Mouse (Mus musculus) monocyte, adult 2 months (primary cell): ENCODE results near the gene Uso1.

Experiments
- DNase-seq, 2 experiments: peaks; one replicate each; pipeline ENCODE4 v3.0.0; 2022; ENCODE audit warnings: low spot score in 2 of 2, low read depth in 1 of 2

Uso1 gene

DNA sequence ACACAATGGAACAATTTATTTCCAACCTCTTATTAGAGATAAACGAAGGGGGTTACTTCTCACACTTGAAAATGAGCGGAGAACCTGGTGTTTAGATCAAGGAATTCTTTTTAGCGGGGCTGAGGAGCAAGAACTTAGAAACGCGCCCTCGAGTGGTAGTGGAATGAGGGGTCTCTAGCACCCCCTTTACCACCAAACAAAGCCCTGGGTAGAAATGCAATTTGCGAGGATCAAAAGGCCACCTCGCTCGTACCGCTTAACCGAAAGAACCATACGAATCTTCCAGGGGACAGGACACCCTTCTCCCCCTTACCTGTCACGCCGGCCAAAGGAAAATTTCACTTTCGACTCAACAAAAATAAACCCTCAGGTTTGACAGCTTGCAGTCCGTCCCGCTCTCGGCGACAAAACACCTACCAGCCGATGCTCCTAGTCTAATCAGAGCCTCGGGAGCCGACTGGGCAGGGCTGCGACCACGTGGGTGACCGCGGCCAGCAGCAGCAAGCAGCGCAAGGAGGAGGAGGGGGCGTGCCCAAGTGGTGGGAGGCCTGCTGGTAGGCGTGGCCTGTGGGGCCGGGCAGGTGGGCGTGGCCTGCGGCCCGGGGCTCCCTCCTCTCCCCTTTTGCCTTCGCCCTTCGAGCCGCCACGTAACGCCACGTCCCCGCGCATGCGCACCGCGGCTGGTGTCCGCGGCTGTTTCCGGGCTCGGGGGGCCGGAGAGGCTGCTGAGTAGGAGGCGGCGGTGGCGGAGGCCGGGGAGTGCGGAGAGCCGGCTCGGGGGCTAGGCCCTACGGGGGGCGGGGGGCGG, at the start of gene Uso1:
Gene Uso1 (plus strand): TSS at position 700 of the 808 bp plus-strand sequence.
- DNase-seq: peak; percentile 98 to 99

DNA sequence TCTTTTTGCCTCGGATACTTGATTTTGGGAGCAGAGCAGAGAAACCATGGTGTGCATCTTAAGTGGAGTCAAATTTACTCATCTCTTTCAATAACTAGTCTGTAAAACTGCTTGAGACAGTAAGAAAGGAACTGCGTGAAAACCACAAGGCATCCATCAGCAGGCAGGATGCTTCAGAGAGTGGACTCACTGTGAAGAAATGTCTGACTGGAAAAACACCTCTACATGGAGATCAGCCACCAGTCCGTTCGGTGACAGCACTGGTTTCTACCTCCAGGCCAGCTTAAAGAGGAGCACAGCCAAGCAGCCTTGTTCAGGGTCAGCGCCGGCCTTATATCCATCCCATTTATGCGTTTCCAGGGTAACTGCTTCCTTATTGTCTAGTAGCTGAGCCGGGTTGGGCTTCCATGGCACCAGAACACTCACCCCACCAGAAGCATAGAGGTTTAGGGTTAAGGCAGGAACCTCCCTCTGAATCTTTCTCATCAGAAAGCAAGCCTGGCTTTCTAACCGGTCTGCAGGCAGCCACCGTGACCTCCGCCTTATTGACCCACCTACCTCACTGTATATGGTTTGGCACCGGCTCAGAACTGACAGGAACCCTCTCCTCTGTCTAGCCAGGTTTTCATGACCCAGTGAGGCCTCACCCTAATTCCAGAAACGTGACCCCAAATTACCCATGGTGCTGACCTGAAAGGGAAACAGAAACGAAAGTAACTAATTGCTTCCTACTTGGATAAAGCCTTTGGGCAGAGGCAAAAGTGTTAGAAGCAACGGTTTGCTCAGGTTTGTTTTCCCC, 44.3 kb upstream of the Uso1 start:
- DNase-seq: no peak

DNA sequence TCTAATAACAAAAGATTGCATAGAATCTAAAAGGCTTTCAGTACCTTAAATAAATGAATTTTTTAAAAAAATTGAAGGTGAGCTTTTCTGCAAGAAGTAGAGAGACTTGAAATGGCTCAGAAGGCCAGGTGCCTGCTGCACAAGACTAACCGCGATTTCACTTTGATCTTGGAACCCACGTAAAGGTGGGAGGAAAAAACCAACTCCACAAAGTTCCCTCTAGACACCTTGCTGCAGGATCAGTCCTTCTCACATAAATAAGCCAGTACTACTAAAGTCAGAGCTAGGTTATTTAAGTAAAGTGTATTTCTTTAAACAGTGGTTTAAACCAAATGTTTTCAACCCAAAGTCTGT, 43.7 kb upstream of the Uso1 start:
- no peak for DNase-seq

DNA sequence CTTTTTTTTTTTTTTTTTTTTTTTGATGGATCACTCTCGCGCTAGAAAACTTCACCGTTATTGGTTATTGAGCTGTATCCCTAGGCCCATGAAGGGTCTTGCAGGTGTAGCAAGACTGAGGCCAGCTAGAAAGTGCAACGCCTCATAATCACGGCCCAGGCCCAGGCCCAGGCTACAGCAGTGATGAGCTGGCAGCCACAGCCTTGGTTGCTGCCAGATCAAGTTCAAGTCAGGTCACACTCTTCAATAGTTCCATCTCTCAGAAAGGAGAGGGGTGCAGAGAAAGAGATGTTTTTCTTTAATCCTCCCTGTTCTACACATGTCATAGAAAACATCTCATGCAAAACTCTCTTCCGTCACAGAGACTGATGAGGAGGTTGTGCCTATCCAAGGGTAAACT, 41.0 kb upstream of the Uso1 start:
- no peak for DNase-seq

DNA sequence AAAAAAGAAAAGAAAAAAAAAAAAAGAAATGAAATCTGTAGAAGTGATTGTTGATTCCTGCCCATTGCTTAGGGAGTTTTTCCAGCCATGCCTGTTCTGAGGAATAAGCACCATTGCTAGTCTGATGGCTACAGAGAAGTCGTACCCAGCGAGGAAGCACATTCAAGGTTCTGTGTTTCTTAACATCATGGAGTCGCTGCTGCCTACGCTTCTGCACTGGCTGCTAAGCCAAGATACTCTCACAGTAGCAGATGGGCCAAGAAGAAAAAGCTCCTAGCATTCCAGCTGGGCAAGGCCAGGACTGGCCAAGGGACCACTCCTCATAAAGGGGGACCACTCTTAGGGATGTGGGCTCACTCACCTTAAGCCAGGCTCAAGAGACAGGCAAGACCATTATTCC, 40.0 kb upstream of the Uso1 start:
- no peak for DNase-seq

DNA sequence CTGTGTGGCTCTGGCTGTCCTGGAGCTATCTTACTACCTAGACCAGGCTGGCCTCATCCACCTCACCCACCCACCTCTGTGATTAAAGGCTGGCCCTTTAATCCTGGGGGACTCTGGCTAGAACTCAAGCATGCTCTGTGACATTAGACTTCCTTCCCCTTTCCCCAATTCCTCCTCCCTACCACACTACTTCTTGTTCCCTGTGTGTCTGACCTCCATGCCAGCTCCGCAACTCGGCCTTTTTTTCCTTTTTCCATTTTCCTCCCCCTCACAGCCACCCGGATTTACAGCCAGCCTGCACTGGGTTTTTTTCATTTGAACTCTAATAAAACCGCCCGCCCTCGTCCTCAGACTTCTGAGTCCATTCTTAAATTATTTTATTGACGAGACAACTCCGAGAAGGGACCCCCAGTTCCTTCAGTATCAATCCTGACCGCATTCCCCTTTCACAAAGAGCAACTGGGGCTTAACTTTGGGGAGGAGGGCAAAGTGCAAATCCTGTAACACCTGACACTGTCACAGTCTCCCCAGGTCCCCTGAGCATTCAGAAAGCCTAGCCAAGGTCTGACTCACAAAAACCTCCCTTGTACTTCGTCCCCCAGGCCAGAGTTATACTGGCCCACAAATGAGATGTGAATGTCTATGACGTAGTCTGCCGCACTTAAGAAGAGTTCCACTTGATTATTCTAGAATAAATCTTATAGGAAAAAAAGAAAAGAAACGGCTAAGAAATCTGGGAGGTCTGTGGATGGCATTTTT, 39.2 kb upstream of the Uso1 start:
- no peak for DNase-seq

DNA sequence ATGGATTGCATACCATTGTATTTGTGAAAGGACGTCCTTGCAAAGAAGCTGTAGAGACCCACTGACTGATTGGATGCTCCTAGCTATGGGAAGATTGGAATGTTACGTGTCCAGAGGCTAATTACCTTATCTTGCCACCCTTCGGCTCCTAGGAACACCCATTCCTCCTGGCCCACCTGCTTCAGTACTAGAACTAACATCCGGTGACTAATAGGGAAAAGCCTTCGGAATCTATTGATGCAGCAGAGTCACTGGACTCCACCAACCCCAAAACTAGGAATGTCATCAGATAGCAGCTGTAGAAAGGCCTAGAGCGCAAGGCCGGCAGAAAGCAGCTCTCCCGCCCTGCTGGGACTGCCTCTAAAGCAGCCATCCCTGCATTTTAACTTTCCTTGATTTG, 36.1 kb upstream of the Uso1 start:
- DNase-seq: no peak

DNA sequence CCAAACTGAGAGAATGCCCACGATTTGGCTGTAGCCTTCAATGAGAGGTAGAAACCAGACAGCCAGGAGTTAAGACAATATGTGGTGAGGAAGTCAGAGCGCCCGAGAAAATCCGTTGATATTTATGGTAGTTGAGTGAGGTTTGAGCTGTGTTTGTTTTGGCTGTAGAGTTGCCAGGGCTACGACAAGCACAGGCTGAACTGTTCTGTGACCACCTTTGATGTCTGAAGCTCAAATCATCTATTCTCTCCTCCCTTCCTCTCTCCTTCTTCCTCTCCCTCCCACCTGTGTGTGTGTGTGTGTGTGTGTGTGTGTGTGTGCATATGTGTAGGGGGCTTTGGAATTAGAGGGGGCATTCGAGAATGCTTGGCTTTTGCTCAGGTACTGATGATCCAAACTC, 34.7 kb upstream of the Uso1 start:
- DNase-seq: no peak

DNA sequence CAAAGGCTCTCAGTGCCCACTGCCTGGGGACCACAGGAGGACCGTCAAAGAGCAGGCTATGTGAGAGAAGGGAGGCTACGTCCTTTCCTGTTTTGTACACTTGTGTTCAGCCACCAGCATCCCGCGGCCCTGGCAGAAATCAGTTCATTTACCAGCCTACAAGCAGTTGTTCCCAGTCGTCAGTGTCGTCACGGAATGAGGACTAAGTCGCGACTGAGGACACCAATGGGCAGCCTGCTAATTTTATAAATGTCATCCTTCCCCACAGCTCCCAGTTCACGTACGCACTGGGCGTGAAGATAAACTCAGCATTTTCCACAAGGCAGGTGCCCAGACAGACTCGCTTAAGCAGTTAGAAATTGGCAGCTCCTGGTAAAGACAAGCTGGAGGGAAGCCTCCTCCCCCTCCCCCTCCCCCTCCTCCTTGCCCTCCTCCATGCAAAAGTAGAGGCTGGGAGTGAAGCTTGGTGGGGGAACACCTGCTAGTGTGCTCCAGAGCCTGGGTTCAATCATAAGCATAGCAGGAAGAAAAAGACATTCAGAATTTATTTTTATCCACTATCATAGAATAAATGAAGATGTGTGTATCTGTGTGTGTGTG, 33.8 kb upstream of the Uso1 start:
- DNase-seq: no peak

DNA sequence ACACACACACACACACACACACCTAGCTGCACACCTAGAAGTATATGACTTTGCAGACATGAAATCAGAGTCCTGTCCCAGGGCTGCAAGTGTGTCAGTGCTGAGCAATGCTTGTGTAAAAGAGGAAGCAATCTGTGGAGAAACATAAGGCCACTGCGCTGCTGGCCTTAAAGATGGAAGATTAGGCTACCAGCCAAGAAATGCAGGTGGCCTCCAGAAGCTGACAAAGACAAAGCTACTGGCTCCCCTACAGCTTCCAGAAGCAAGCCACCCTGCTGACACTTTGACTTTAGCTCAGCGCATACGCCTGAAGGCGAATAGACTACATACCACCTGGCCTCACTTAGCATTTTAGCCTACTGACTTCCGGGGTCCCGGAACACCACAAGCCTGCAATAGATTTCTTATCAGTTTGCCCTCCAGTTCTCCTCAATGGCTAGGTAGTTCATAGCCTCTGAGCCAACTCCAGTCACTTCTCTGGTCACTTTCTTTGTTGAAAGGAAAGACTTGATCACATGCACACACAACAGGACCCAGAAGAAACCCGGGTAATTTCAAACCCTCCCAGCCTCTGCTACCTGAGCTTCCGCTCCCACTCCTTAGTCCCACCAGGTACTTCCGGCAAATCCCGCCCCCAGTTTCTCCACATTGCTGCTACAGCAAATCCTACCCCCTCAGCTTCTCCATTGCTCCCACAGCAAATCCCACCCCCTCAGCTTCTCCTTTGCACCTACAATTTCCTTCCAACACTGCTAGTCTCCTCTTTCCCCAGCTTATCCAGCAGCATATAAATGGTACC, 31.2 kb upstream of the Uso1 start:
- no peak for DNase-seq

DNA sequence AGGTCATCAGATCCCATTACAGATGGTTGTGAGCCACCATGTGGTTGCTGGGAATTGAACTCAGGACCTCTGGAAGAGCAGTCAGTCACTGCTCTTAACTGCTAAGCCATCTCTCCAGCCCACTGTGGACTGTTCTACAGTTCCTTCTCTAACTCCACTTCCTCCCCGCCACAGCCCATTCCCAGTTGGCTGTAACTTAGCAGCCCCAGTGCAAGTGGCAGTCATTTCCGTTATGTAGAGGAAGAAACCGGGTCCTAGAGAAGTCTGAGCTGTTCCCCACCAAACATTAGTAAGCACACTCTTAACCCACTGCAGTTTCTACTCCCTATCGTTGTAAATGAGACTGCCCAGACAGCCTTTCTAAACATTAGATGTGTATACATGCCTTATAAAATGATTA, 30.5 kb upstream of the Uso1 start:
- no peak for DNase-seq

DNA sequence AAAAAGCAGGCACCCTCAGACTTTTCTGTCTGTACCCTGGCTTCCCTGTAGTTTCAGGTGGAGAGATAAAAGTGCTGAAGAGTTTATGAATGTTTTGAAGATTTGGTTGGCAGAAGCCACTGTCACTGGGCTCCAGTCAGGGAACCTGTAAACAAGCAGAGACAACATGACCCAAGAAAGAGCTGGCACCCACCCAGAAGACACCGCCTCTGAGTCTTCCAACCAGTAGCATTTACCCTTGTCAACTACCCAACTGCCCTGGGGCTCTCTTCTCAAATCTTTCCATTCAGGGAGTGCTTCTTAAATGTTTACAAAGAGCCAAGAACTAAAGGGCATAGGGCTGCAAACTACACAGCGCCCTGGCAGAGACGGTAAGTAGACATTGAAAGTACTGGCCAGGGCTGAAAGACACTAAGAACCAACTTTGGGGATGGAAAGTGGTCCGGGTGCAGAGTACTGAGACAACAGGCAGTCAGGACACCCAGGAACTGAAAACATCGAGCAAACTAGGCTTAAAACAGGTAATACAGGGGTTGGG, 26.9 kb upstream of the Uso1 start:
- DNase-seq: no peak

DNA sequence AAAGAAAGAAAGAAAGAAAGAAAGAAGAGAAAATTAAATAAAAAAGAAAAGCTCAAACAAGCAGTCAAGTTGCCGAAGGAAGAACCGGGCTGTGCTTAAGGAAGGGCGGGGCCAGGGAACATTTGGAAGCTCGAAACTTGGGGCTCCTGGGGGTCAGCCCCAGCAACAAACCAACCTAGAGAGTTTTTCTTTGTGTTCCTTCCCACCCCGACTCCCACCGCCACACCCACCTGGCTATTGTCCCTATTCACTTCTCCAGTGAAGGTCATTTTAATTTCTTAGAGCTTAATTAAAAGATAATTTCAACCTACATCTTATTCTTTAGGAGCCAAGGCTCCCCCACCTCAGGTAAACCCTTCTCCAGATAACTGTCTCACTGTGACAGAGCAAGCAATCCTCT, 25.6 kb upstream of the Uso1 start:
- no peak for DNase-seq

DNA sequence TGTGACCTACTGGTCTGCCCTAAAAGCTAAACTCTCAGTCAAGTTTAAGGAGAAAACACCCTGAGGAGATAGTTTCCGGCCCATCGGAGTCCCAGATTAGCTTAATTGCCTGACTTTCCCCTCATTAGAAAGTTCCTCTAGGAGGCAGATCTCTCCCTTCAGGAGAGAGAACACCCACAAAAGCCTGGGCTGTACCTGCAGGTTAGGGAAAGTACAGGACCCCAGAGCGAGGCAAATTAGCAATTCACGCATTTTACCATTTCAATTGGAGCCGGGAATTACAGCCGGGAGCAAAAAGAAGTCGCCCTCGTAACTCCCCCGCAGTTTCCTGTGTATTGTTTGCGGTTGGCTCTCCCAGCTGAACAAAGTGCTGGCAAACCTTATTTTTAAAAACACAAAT, 25.2 kb upstream of the Uso1 start:
- DNase-seq: no peak

DNA sequence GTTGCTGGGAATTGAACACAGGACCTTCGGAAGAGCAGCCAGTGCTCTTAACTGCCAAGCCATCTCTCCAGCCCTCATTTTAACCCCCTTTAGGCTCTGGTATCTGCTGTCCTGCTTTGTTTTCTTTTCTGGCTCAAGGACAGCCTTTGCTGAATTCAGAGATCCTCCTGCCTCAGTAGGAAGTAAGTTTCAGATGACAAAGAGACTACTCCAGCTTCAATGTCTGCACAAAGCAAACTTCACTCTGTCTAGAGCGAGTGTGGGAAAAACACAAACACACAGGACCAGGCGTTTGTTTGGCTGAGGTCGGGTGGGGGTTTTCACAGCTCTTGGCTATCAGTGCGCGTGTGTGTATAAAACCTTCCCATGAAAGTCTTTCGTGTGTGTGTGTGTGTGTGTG, 24.3 kb upstream of the Uso1 start:
- no peak for DNase-seq

DNA sequence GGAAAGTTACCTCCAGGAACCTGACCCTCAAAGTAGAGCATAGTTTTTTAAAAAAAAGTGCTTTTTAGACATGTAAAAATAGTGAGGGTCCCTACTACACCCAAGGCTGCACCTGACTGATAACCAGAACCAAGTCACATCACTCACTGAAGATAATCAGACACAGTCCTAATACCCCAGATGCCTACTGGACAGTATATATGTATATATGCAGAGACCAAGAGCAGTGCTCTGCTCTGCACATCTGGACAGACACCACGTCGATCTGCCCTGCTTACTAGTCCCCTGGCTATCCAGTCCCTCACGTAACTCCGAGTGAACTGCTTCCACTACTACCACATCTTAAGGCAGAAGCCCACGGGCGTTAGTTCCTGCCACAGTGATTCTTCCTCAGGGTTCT, 23.5 kb upstream of the Uso1 start:
- no peak for DNase-seq

DNA sequence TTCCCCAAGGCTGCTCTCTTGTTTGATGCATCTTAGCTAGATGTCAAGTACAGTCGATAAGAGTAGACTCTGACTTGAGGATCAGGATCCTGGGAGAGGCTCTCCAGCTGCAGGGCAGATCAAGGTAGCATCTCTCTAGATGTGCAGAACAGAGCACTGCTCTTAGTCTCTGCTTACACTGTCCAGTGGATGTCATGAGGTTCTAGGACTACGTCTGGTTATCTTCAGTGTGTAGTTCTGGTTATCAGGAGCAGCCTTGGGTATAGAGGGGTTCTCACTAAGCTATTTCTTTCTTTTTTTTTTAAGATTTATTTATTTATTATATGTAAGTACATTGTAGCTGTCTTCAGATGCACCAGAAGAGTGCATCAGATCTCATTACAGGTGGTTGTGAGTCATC, 22.8 kb upstream of the Uso1 start:
- no peak for DNase-seq

DNA sequence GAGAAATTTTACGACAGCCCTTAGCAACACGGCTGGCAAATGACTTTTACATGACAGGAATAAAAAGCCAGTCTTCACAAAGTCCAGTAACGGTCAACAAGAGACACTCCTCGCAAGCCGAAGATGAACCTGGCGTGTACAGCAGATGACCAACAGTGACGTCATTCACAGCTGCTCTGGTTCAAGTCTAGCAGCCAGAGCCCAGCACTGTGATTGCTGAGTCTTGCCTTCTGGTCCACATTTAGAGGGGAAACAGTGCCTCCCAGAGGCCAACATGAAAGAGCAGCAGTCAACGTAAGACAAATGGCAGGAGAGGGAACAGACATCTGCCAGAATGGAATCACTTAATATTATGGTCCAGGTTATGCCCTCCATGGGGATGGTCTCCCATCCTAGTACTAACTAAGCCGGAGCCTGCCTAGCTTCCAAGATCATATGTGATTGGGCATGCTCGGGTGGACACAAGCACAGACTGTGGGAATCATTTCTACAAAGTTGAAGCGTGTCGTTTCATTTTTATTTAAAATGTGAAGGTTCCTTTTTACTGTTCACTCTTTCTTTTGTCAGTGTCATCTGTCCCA, 19.8 kb upstream of the Uso1 start:
- peak in 1 of 2 experiments; percentile 48 for DNase-seq

DNA sequence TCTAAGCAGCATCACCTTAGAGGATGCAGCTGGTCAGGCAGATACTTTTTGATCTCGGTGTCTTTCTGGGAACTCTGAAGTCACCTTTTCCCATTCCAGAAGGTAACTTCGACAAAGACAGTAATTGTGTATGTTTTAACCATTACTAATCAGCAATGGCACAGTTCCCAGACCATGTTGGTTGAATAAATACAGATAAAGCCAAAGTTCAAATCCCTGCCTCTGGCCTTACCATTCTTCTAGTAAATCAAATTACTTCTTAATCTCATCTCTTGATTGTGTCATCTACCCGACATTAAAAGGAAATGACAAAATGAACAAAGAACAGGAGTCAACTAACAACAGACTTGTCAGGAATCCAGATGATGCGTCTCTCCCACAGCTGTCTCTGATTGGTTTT, 16.1 kb upstream of the Uso1 start:
- no peak for DNase-seq

DNA sequence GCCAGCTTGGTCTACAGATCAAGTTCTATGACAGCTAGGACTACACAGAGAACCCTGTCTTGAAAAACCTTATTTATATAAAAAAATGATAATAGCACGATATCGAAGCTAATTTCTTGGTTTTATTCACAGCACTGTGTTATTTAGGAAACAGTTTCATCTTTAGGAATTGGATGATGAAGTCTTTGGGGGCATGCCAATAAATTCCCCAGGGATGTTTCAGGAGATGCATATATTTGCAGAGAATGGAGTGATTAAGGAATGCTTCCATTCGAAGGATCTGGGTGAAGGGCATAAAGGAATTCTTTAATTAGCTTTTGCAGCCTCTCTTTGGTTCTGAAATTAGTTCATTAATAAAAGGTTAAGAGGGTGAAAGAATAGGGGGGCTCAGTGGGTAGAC, 12.3 kb upstream of the Uso1 start:
- no peak for DNase-seq
